Mouse (Mus musculus) ES-Bruce4 (cell line): ENCODE measurements around the gene Usp29.

Experiments
- CTCF ChIP-seq: IDR thresholded peaks from one replicate; pipeline ENCODE4 v1.8.1; 2011; ENCODE audit warnings: low read depth, low read length
- EP300 ChIP-seq: IDR thresholded peaks from 2 replicates; pipeline ENCODE4 v1.6.1; 2011; ENCODE audit warnings: low read depth, low read length; ENCODE audit not compliant: insufficient read depth
- POLR2A ChIP-seq: IDR thresholded peaks from one replicate; pipeline ENCODE4 v1.8.1; 2011; ENCODE audit warnings: low read length; ENCODE audit not compliant: insufficient read depth

- TF ChIP-seq CTCF = no peak
- no peak for TF ChIP-seq EP300
- TF ChIP-seq POLR2A = no peak
Measured at GRCm38 (mm10) chr7:6903489-6903888, 173.1 kb downstream of the Usp29 start.
